Mouse (Mus musculus) liver, embryonic 13.5 days (tissue): ENCODE results near the gene Stk31. TPM values are rescaled to one million over a fixed set of nuclear protein-coding genes. Genes with fewer than 3 reads are reported as not detected.
A peak's percentile ranks its signal among the peaks of the same experiment; 100 is the strongest.

Experiments
- ATAC-seq: fragments of 200-750 bp; cut with Nextera tagmentation; 2 replicates; pipeline ENCODE4 v1.8.0; 2017; ENCODE audit warnings: low read depth, mild to moderate bottlenecking, moderate number of reproducible peaks, moderate library complexity
- DNase-seq: peaks from one replicate; pipeline ENCODE4 v3.0.0; 2022
- H3K27ac ChIP-seq: fragments of 300-500 bp; sonication (generic); 2 replicates; pipeline ENCODE4 v1.5.1; 2015; ENCODE audit warnings: moderate library complexity, mild to moderate bottlenecking, inconsistent platforms
- H3K27me3 ChIP-seq: fragments of 300-500 bp; sonication (generic); 2 replicates; pipeline ENCODE4 v1.6.1; 2015; ENCODE audit warnings: mild to moderate bottlenecking, inconsistent platforms
- H3K36me3 ChIP-seq: fragments of 300-500 bp; sonication (generic); 2 replicates; pipeline ENCODE4 v1.6.1; 2015; ENCODE audit warnings: mild to moderate bottlenecking, inconsistent platforms
- H3K4me1 ChIP-seq: fragments of 300-500 bp; sonication (generic); replicated peaks from 2 replicates; pipeline ENCODE4 v1.6.1; 2015; ENCODE audit warnings: inconsistent platforms
- H3K4me2 ChIP-seq: fragments of 300-500 bp; sonication (generic); 2 replicates; pipeline ENCODE4 v1.6.1; 2015; ENCODE audit warnings: inconsistent platforms, mild to moderate bottlenecking, moderate library complexity
- H3K4me3 ChIP-seq: fragments of 300-500 bp; sonication (generic); replicated peaks from 2 replicates; pipeline ENCODE4 v1.5.1; 2015; ENCODE audit warnings: mild to moderate bottlenecking, inconsistent platforms
- H3K9ac ChIP-seq: fragments of 300-500 bp; sonication (generic); 2 replicates; pipeline ENCODE4 v1.6.1; 2015; ENCODE audit warnings: mild to moderate bottlenecking, inconsistent platforms
- H3K9me3 ChIP-seq: fragments of 300-500 bp; sonication (generic); replicated peaks from 2 replicates; pipeline ENCODE4 v1.6.1; 2016; ENCODE audit warnings: inconsistent platforms
- WGBS: fragments of 180-500 bp; shearing (Covaris S2); methylation state at CpG from one replicate; pipeline ENCODE4 v1.1.7; 2015; ENCODE audit not compliant: insufficient replicate concordance; 5-methylcytosine and 5-hydroxymethylcytosine counted together
- polyA plus RNA-seq: library from polyadenylated mRNA; unstranded; fragments of >200 nt; fragmentation: Nextera tagmentation; extraction: Ambion mirVana; gene quantifications from 2 replicates; pipeline ENCODE4 v1.2.1, GENCODE M21; 2015

Gene Stk31
- not detected in 2 replicates for polyA plus RNA-seq

DNA sequence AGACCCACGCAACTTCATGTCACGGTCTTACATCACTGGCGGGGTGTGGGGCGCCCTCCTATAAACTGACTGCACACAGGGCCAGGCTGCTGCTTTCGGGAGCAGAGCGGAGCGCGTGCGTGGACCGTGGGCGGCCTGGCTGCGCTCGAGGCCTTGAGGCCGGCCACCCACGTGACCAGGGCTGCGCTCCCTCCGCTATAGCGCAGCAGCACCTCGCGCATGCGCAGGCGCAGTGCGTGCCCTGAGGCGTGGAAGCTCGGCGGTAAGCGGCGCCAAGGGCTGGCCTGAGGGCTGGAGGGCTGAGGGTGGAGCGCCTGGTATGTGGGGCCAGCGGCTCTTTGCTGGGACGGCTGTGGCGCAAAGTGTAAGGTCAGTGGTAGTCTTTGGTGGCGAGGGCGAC, at the start of gene Stk31:
Gene Stk31, plus strand, starts transcription at position 289 of the 400 bp plus-strand sequence.
- H3K4me1 ChIP-seq, result no peaks in the 10 kb centered on the region
- H3K27ac ChIP-seq, result no peak within 1 kb of the TSS
- ATAC-seq (no peak), DNase-seq (no peak)
- H3K9me3 ChIP-seq, result no peaks in the 10 kb centered on the region
- no peak within 1 kb of the TSS for H3K4me2 ChIP-seq
- no peaks in the 10 kb centered on the region for H3K27me3 ChIP-seq
- WGBS, result 82% methylated on average over 34 of the region's 34 CpGs
- H3K9ac ChIP-seq, result no peak within 1 kb of the TSS
- no peak within 1 kb of the TSS for H3K4me3 ChIP-seq
- H3K36me3 ChIP-seq, result no peaks in the 10 kb centered on the region

DNA sequence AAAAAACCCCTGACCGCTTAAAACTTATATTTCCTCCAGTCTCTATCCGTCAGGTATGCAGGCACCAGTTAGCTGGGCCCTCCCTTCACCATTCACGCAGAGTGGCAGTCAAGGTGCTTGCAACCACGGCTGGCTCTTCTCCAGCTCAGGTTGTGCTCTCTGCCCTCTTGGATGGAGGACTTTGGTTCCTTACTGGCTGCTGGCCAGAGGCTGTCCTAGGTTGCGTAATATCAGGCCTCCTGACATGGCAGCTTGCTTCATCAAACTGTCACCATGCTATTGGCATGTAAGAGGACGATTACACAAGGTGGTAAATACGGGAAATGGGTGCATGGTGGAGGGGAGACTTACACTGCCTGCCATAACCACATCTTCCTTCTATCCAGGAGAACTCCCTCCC, 45.6 kb upstream of the Stk31 start:
- Histone ChIP-seq H3K9ac (no peak overlapping the region), H3K4me1 (no peaks in the 10 kb centered on the region), H3K9me3 (no peaks in the 10 kb centered on the region), H3K36me3 (no peaks in the 10 kb centered on the region), H3K27me3 (no peaks in the 10 kb centered on the region), H3K27ac (no peak overlapping the region), H3K4me2 (no peak overlapping the region), H3K4me3 (no peak overlapping the region)
- peak; percentile 23; the same call in 1 of the 2 replicates for ATAC-seq
- DNase-seq, result no peak
- WGBS, result 66% methylated on average over 7 of the region's 7 CpGs

GRCm38 (mm10) chr6:49354613-49355012, 40.8 kb upstream of the Stk31 start:
- Histone ChIP-seq H3K4me1 (no peaks in the 10 kb centered on the region), H3K4me3 (no peak overlapping the region), H3K9me3 (no peaks in the 10 kb centered on the region), H3K27me3 (no peaks in the 10 kb centered on the region), H3K36me3 (no peaks in the 10 kb centered on the region), H3K27ac (no peak overlapping the region), H3K9ac (no peak overlapping the region), H3K4me2 (no peak overlapping the region)
- ATAC-seq (no peak), DNase-seq (no peak)
- 49% methylated on average over 3 of the region's 3 CpGs for WGBS

DNA sequence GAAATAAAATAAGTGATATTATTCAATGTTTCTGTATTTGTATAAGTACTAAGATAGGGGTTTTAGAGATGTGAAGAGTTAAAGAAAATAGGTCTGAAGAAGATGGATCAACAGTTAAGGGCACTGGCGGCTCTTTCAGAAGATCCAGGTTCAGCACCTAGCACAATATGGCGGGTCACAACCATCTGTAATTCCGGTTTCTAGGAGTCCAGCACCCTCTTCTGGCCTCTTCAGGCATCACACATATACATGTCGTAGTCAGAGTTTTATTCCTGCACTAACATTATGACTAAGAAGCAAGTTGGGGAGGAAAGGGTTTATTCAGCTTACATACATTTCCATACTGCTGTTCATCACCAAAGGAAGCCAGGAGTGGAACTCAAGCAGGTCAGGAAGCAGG, 40.2 kb upstream of the Stk31 start:
- Histone ChIP-seq H3K36me3 (no peaks in the 10 kb centered on the region), H3K4me1 (no peaks in the 10 kb centered on the region), H3K27ac (no peak overlapping the region), H3K4me3 (no peak overlapping the region), H3K4me2 (no peak overlapping the region), H3K9ac (no peak overlapping the region), H3K27me3 (no peaks in the 10 kb centered on the region), H3K9me3 (no peaks in the 10 kb centered on the region)
- WGBS, result 47% methylated on average over 4 of the region's 4 CpGs
- no peak for DNase-seq
- ATAC-seq, result no peak

DNA sequence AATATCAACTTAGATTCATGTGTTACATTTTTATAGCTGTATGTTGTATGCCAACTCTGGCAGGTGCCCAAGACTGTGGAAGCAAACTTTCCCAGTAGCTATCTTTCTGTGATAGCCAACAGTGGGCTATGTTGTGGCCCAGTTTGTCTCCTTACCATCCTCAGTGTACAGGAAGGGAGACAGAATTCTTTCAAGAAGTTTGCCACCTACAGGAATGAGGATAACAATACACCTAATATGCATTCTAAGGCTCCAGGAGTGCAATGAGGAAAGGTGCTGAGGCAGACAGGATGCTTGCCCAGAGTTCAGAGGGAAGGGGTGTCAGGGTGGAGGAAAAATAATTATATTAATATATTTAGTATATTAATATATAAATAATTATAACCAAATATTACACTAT, 35.0 kb upstream of the Stk31 start:
- no peaks in the 10 kb centered on the region for H3K4me1 ChIP-seq
- H3K4me2 ChIP-seq, result no peak overlapping the region
- no peaks in the 10 kb centered on the region for H3K9me3 ChIP-seq
- ATAC-seq, result no peak
- H3K4me3 ChIP-seq, result no peak overlapping the region
- no peak overlapping the region for H3K27ac ChIP-seq
- no peak for DNase-seq
- no peaks in the 10 kb centered on the region for H3K36me3 ChIP-seq
- no peak overlapping the region for H3K9ac ChIP-seq
- no peaks in the 10 kb centered on the region for H3K27me3 ChIP-seq

DNA sequence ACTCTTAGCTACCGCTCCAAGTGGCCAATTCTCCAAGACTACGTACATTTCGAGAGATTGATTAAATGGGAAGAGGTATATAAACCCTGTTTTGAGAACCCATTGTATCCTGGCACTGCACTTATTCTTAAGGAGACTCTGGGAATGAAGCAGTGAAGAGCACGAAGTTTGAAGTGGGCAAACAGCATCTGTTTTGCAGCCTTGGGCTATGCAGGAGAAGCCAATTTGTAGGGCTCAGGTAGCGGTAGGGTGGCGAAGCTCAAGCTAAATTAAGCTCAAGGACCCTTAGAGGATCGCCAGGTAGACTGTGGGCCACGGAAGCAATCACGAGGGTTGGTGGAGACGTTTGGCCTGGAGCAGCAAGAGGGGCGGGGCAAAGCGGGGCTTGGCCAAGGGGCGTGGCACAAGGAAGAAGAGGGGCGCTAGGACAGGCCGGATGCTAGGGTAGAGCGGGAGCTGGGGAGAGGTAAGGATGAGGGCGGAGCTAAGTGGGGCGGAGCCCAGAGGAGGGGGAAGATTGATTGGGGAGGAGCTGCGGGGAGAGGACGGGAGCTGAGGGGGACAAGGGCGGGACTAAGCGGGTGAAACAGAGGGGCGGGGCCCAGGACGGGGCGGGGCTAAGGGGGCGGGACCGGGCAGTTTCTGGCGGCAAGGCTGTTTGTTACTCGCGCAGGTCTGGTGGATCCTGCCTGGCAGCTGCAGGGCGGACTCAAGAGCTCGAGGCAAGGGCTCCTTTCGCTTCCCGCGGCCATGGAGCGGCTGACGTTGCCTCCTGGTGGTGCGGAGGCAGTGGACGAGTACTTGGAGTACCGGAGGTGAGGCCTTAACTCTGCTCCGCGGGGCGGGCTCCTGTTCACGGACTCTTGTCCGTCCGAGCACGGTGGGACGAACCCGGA, 28.0 kb upstream of the Stk31 start, which contains the start of gene Fam221a:
Gene Fam221a, plus strand, starts transcription at position 581 of the 896 bp plus-strand sequence.
- peaks cover 22% of the 10 kb centered on the region for H3K4me1 ChIP-seq
- WGBS, result 4% methylated on average over 48 of the region's 49 CpGs
- DNase-seq (peak; percentile 95), ATAC-seq (peak; percentile 97)
- H3K4me2 ChIP-seq, result peak within 1 kb of the TSS; percentile 80
- H3K36me3 ChIP-seq, result no peaks in the 10 kb centered on the region
- H3K27ac ChIP-seq, result peak within 1 kb of the TSS; percentile 71
- H3K9me3 ChIP-seq, result no peaks in the 10 kb centered on the region
- H3K4me3 ChIP-seq, result peak within 1 kb of the TSS; percentile 65
- peak within 1 kb of the TSS; percentile 75 for H3K9ac ChIP-seq
- no peaks in the 10 kb centered on the region for H3K27me3 ChIP-seq

GRCm38 (mm10) chr6:49368212-49368611, 27.2 kb upstream of the Stk31 start:
- peaks cover 28% of the 10 kb centered on the region for H3K4me1 ChIP-seq
- 64% methylated on average over 3 of the region's 3 CpGs for WGBS
- no peaks in the 10 kb centered on the region for H3K27me3 ChIP-seq
- ATAC-seq (no peak), DNase-seq (no peak)
- no peak overlapping the region for H3K27ac ChIP-seq
- H3K4me3 ChIP-seq, result peak overlapping the region; percentile 65
- no peaks in the 10 kb centered on the region for H3K9me3 ChIP-seq
- no peaks in the 10 kb centered on the region for H3K36me3 ChIP-seq
- H3K9ac ChIP-seq, result peak overlapping the region; percentile 75
- peak overlapping the region; percentile 80 for H3K4me2 ChIP-seq

- Histone ChIP-seq H3K27ac (no peak overlapping the region), H3K4me3 (no peak overlapping the region), H3K27me3 (no peaks in the 10 kb centered on the region), H3K4me2 (no peak overlapping the region), H3K9me3 (no peaks in the 10 kb centered on the region), H3K4me1 (peaks cover 19% of the 10 kb centered on the region), H3K9ac (no peak overlapping the region), H3K36me3 (no peaks in the 10 kb centered on the region)
- DNase-seq, result no peak
- ATAC-seq, result peak; percentile 54; the same call in 1 of the 2 replicates
- WGBS, result 33% methylated on average over 4 of the region's 4 CpGs
These were observed 22.7 kb upstream of the Stk31 start for GRCm38 (mm10) chr6:49372705-49373104.

GRCm38 (mm10) chr6:49373943-49374342, 21.5 kb upstream of the Stk31 start:
- Histone ChIP-seq H3K27me3 (no peaks in the 10 kb centered on the region), H3K4me3 (no peak overlapping the region), H3K36me3 (no peaks in the 10 kb centered on the region), H3K27ac (no peak overlapping the region), H3K9ac (no peak overlapping the region), H3K4me1 (peaks cover 12% of the 10 kb centered on the region), H3K9me3 (no peaks in the 10 kb centered on the region), H3K4me2 (no peak overlapping the region)
- ATAC-seq (no peak), DNase-seq (no peak)
- WGBS, result 73% methylated on average over 2 of the region's 2 CpGs

DNA sequence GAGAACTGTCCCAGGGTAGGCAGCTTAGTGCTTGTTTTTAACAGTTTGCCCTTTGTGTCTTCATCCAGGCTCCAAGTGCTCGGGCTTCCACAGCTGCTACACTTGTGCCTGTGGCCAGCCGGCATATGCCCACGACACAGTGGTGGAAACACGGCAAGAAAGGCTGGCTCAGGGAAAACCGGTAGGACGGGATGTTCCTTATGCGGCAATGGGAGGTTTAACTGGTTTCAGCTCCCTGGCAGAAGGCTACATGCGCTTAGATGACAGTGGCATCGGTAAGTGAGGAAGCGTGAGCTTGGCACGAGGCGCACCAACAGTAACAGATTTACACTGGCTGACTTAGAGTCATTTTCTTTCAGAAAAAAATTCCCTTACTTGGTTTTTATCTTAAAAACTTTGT, 17.1 kb upstream of the Stk31 start:
- H3K9ac ChIP-seq, result no peak overlapping the region
- no peaks in the 10 kb centered on the region for H3K36me3 ChIP-seq
- 67% methylated on average over 12 of the region's 12 CpGs for WGBS
- H3K4me3 ChIP-seq, result no peak overlapping the region
- DNase-seq, result no peak
- H3K4me2 ChIP-seq, result no peak overlapping the region
- peaks cover 6% of the 10 kb centered on the region for H3K4me1 ChIP-seq
- no peak for ATAC-seq
- H3K9me3 ChIP-seq, result no peaks in the 10 kb centered on the region
- H3K27ac ChIP-seq, result no peak overlapping the region
- no peaks in the 10 kb centered on the region for H3K27me3 ChIP-seq

DNA sequence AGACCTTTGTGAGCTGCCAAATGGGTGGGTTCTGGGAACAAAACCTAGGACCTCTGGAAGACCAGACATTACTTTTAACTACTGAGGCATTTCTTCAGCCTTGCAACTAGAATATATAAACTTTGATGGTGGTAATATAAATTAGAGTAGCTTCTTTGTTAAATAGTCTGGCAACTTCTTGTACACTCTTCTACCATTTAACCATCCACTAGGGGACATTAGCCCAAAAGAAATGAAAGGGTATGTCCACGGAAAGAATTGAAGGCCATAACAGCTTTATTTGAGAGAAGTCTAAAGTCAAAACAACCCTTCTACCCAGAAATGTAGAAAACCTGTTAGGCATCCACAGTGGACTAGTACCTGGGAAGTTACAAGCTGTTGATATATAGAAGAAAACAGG, 1.1 kb upstream of the Stk31 start:
- ATAC-seq, result no peak
- DNase-seq, result no peak
- WGBS, result 31% methylated on average over 1 of the region's 1 CpGs
- Histone ChIP-seq H3K4me3 (no peak overlapping the region), H3K27ac (no peak overlapping the region), H3K4me2 (no peak overlapping the region), H3K27me3 (no peaks in the 10 kb centered on the region), H3K9me3 (no peaks in the 10 kb centered on the region), H3K9ac (no peak overlapping the region), H3K4me1 (no peaks in the 10 kb centered on the region), H3K36me3 (no peaks in the 10 kb centered on the region)

DNA sequence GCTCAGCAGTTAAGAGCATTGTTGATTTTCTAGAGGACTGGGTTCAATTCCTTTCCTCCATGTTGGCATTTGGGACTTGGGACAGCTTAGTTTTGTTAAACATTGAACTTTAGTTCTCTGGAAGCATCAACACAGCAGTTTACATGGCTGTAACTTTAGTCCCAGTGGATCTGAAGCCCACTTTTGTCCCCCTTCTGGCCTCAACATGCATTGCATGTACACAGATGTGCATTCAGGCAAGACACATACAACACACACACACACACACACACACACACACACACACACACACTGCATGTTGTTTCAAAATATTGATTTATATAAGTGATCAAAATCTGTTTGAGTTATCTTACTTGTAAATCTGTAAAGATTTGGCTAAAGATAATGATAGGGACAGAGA, 2.1 kb downstream of the Stk31 start:
- no peak for ATAC-seq
- no peaks in the 10 kb centered on the region for H3K4me1 ChIP-seq
- DNase-seq, result no peak

More for the DNA sequence above, 2.1 kb downstream of the Stk31 start:
- Histone ChIP-seq H3K9me3 (no peaks in the 10 kb centered on the region), H3K4me2 (no peak overlapping the region), H3K36me3 (no peaks in the 10 kb centered on the region), H3K27me3 (no peaks in the 10 kb centered on the region), H3K4me3 (no peak overlapping the region), H3K27ac (no peak overlapping the region), H3K9ac (no peak overlapping the region)
